Mouse (Mus musculus): Measurements from ENCODE around the gene Auts2. TPM values are rescaled to one million over a fixed set of nuclear protein-coding genes. Genes with fewer than 3 reads are reported as not detected.

Auts2 gene
- total and polyA plus RNA-seq, 3 experiments: not detected

GRCm38 (mm10) chr5:132135941-132136663 is 407.0 kb downstream of the Auts2 start:
- Histone ChIP-seq H3K9me3 (replicated peaks; ENCODE audit: low read length) (peaks cover 81% of the 10 kb centered on the region), H3K9ac (ENCODE audit: insufficient read depth, low read depth) (no peak overlapping the region), H3K4me2 (ENCODE audit: insufficient read depth, low read depth, poor library complexity, severe bottlenecking) (no peak overlapping the region), H3K36me3 (replicated peaks in 1 of 2; ENCODE audit: control insufficient read depth in 1 of 2, insufficient read depth in 1 of 2, low read length in 1 of 2) (no peaks in the 10 kb centered on the region), H3K4me1 (ENCODE audit: control insufficient read depth in 1 of 2, insufficient read depth in 2 of 2) (no peaks in the 10 kb centered on the region), H3K27ac (ENCODE audit: insufficient read depth, low read depth) (no peak overlapping the region), H3K27me3 (replicated peaks) (no peaks in the 10 kb centered on the region), H3K79me2 (replicated peaks; ENCODE audit: control insufficient read depth, extremely low read depth, insufficient read depth, poor library complexity, severe bottlenecking) (no peaks in the 10 kb centered on the region), H3K4me3 (replicated peaks in 1 of 3; ENCODE audit: low read depth in 2 of 3, low read length in 2 of 3, poor library complexity in 1 of 3) (no peak overlapping the region)
- in situ Hi-C loops (cut with MboI; ENCODE audit: low pct_ligation_motif_present, low pct_unique_long_range_greater_than_20kb, low sequenced_read_pairs): no loop called here
- TF ChIP-seq JUN (IDR thresholded peaks at IDR 0.05; ENCODE audit: insufficient read depth, low read depth, low read length) (no peak), MXI1 (IDR thresholded peaks at IDR 0.05; ENCODE audit: low read depth, low read length) (no peak), NRF1 (IDR thresholded peaks at IDR 0.05; ENCODE audit: low read depth, low read length) (no peak), TCF12 (IDR thresholded peaks at IDR 0.05; ENCODE audit: low read depth, low read length) (no peak), CTCF (conservative IDR thresholded peaks at IDR 0.05 in 1 of 2, IDR thresholded peaks at IDR 0.05 in 1 of 2; ENCODE audit: low read depth in 2 of 2, low read length in 2 of 2) (no peak), CHD2 (IDR thresholded peaks at IDR 0.05; ENCODE audit: low read length) (no peak), POLR2AphosphoS2 (IDR thresholded peaks at IDR 0.05; ENCODE audit: low read depth, low read length) (no peak), ELF1 (IDR thresholded peaks at IDR 0.05; ENCODE audit: low read depth, low read length) (no peak)
- no peak for DNase-seq (ENCODE audit: extremely low read depth)
- dilution Hi-C loops (cut with MboI; ENCODE audit: extremely low pct_ligation_motif_present, extremely low pct_unique_long_range_greater_than_20kb, low sequenced_read_pairs): no loop called here

- Histone ChIP-seq H3K9me3 (replicated peaks; ENCODE audit: low read length) (peaks cover 74% of the 10 kb centered on the region), H3K27me3 (replicated peaks) (no peaks in the 10 kb centered on the region), H3K4me3 (replicated peaks in 1 of 3; ENCODE audit: low read depth in 2 of 3, low read length in 2 of 3, poor library complexity in 1 of 3) (no peak overlapping the region), H3K4me2 (ENCODE audit: insufficient read depth, low read depth, poor library complexity, severe bottlenecking) (no peak overlapping the region), H3K27ac (ENCODE audit: insufficient read depth, low read depth) (no peak overlapping the region), H3K79me2 (replicated peaks; ENCODE audit: control insufficient read depth, extremely low read depth, insufficient read depth, poor library complexity, severe bottlenecking) (no peaks in the 10 kb centered on the region), H3K9ac (ENCODE audit: insufficient read depth, low read depth) (no peak overlapping the region), H3K36me3 (replicated peaks in 1 of 2; ENCODE audit: control insufficient read depth in 1 of 2, insufficient read depth in 1 of 2, low read length in 1 of 2) (no peaks in the 10 kb centered on the region), H3K4me1 (ENCODE audit: control insufficient read depth in 1 of 2, insufficient read depth in 2 of 2) (no peaks in the 10 kb centered on the region)
- dilution Hi-C loops (cut with MboI; ENCODE audit: extremely low pct_ligation_motif_present, extremely low pct_unique_long_range_greater_than_20kb, low sequenced_read_pairs) (no loop called here), in situ Hi-C loops (cut with MboI; ENCODE audit: low pct_ligation_motif_present, low pct_unique_long_range_greater_than_20kb, low sequenced_read_pairs) (no loop called here)
- DNase-seq (ENCODE audit: extremely low read depth): no peak
- TF ChIP-seq KAT2A (IDR thresholded peaks at IDR 0.05; ENCODE audit: insufficient replicate concordance, low read length) (no peak), MXI1 (IDR thresholded peaks at IDR 0.05; ENCODE audit: low read depth, low read length) (no peak), EP300 (IDR thresholded peaks at IDR 0.05; ENCODE audit: low read length) (no peak), TCF12 (IDR thresholded peaks at IDR 0.05; ENCODE audit: low read depth, low read length) (no peak), POLR2AphosphoS2 (IDR thresholded peaks at IDR 0.05; ENCODE audit: low read depth, low read length) (no peak), BHLHE40 (IDR thresholded peaks at IDR 0.05; ENCODE audit: low read depth, low read length) (no peak), USF1 (IDR thresholded peaks at IDR 0.05; ENCODE audit: low read depth, low read length) (no peak), MAX (IDR thresholded peaks at IDR 0.05; ENCODE audit: low read length) (no peak), MYC (IDR thresholded peaks at IDR 0.05; ENCODE audit: low read depth, low read length) (no peak), JUND (conservative IDR thresholded peaks at IDR 0.05; ENCODE audit: low read depth, low read length) (no peak), MEF2A (IDR thresholded peaks at IDR 0.05; ENCODE audit: borderline replicate concordance, low read depth, low read length) (no peak)
Observed at GRCm38 (mm10) chr5:132131948-132132347, 411.2 kb downstream of the Auts2 start.

Measured in CH12.LX (cell line).